27 mouse cellular contexts compared by ENCODE assay signal in the genomic region with DNA sequence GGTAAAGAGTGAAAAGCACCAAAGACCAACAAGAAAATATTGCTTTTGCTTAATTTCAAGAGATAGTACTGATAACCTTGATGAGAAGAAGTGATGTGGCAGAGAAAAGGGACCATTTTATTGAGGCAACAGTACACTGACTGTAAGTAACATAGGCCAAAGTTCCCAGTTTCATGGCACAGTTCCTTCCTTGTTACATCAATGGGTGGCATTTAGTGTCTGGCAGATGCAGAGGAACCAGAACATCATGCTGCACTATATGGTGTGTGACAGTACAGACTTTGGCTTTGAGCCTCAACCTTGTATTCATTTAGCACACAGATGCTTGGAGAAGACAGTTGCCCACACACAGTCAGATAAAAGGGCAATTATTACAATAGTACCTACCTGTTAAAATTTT.
"Had no signal": no experiment of that assay in that cellular context is flagged by ENCODE, and none has a peak within 500 bp of the region (broad histone marks: within the 10 kb centered on the region; RNA-seq: fewer than 3 reads in every experiment).

No protein-coding gene starts in this region.

- H3K36me3 ChIP-seq: embryonic facial prominence, embryonic 10.5 days; embryonic facial prominence, embryonic 12.5 days; embryonic facial prominence, embryonic 13.5 days; embryonic facial prominence, embryonic 15.5 days; forebrain, embryonic 10.5 days; forebrain, embryonic 12.5 days; forebrain, embryonic 15.5 days had no signal

- H3K4me2 ChIP-seq: embryonic facial prominence, embryonic 12.5 days; embryonic facial prominence, embryonic 13.5 days; embryonic facial prominence, embryonic 15.5 days; forebrain, embryonic 12.5 days; forebrain, embryonic 13.5 days; forebrain, embryonic 15.5 days had no signal

- H3K27ac ChIP-seq: embryonic facial prominence, embryonic 10.5 days; embryonic facial prominence, embryonic 12.5 days; embryonic facial prominence, embryonic 13.5 days; embryonic facial prominence, embryonic 15.5 days; forebrain, embryonic 10.5 days; forebrain, embryonic 12.5 days; forebrain, embryonic 13.5 days; forebrain, embryonic 15.5 days; gastrocnemius, adult 2 months had no signal

- H3K4me3 ChIP-seq: embryonic facial prominence, embryonic 10.5 days; embryonic facial prominence, embryonic 12.5 days; embryonic facial prominence, embryonic 13.5 days; embryonic facial prominence, embryonic 15.5 days; erythroblast, embryonic 14.5 days; forebrain, embryonic 10.5 days; forebrain, embryonic 12.5 days; forebrain, embryonic 13.5 days; forebrain, embryonic 15.5 days; gastrocnemius, adult 2 months had no signal

- ATAC-seq: forebrain, embryonic 13.5 days; forebrain, embryonic 14.5 days; forebrain, embryonic 15.5 days; forebrain, embryonic 16.5 days had no signal

- H3K9me3 ChIP-seq: embryonic facial prominence, embryonic 10.5 days; embryonic facial prominence, embryonic 12.5 days; embryonic facial prominence, embryonic 13.5 days; embryonic facial prominence, embryonic 15.5 days; forebrain, embryonic 10.5 days; forebrain, embryonic 12.5 days; forebrain, embryonic 13.5 days; forebrain, embryonic 15.5 days had no signal

- H3K9ac ChIP-seq: embryonic facial prominence, embryonic 12.5 days; embryonic facial prominence, embryonic 13.5 days; embryonic facial prominence, embryonic 15.5 days; forebrain, embryonic 12.5 days; forebrain, embryonic 13.5 days; forebrain, embryonic 15.5 days had no signal

- H3K4me1 ChIP-seq: embryonic facial prominence, embryonic 10.5 days; embryonic facial prominence, embryonic 12.5 days; embryonic facial prominence, embryonic 13.5 days; embryonic facial prominence, embryonic 15.5 days; forebrain, embryonic 10.5 days; forebrain, embryonic 12.5 days; forebrain, embryonic 13.5 days; forebrain, embryonic 15.5 days had no signal

- H3K27me3 ChIP-seq: embryonic facial prominence, embryonic 12.5 days; embryonic facial prominence, embryonic 13.5 days; embryonic facial prominence, embryonic 15.5 days; forebrain, embryonic 12.5 days; forebrain, embryonic 13.5 days; forebrain, embryonic 15.5 days had no signal

- DNase-seq: cerebellum, adult 2 months; cerebellum, adult 8-10 months; cerebellum, adult 9-10 months; cerebellum, adult 9-11 months; cerebellum, postnatal 10 days; cerebellum, postnatal 14 days; cerebellum, postnatal 25 days; cerebellum, postnatal 36 days; embryo, embryonic 11 days; gastrocnemius, adult 2 months; gastrocnemius, postnatal 10 days; gastrocnemius, postnatal 14 days; gastrocnemius, postnatal 25 days; gastrocnemius, postnatal 36 days; heart, adult 11 months; heart, adult 18-20 months had no signal
